Mouse (Mus musculus) frontal cortex, adult (tissue): ENCODE measurements around the gene Serp2.
A peak's percentile ranks its signal among the peaks of the same experiment; 100 is the strongest.

ENCODE experiments used
- ATAC-seq: cut with Nextera tagmentation; 2 replicates; pipeline ENCODE4 v1.9.2; 2017; ENCODE audit warnings: mild to moderate bottlenecking, moderate library complexity, mixed read lengths; ENCODE audit not compliant: low TSS enrichment

Gene Serp2

DNA sequence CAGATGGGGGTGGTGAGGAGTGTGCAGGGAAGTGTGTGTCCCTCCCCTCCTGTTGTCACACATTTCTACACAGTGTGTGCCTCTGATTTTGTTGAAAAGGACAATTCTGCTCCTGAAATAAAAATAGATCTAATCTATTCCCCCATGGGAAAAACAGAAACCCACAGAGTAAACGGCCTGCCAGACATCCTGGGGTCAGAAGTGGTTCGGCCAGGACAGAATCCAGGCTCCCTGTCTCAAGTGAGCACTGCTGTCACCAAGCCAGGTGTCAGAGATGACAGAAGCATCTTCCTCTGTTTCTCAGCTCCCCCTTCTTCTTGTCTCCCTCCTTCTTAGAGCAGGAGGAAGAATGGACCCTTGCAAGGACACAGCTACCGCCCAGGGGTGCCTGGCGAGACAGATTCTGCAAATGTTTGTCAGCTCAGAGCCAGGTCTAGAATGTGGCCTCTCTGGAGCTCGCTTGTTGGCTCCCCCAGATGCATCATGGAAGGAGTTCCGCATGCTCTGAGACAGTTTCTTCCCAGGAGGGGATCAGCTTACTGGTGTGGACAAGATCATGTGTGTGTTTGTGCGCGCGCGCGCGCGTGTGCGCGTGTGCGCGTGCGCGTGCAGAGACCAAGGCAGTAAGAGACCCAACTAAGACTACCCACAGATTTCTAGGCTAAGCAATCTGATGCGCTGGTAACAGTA is 29.5 kb downstream of the Serp2 start:
- ATAC-seq = no peak

- ATAC-seq = no peak
These were observed 30.2 kb downstream of the Serp2 start for GRCm38 (mm10) chr14:76526467-76526866.

DNA sequence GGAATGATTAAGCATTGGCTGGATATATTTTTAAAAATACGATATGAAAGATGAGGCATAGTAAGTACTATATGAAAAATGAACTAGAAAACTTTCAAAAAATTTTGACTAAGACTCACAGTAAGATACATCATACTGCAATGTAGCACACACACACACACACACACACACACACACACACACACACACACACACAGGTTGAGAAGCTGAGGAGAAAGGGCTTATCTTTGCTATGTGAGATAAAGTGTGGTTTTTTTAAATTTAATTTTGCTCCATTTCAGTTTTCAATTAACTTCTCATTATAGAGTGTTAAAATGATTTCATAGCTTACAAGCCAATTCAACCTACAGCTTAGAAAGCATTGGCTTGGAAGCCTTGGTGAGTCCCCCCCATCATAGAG is 33.3 kb downstream of the Serp2 start:
- no peak for ATAC-seq

DNA sequence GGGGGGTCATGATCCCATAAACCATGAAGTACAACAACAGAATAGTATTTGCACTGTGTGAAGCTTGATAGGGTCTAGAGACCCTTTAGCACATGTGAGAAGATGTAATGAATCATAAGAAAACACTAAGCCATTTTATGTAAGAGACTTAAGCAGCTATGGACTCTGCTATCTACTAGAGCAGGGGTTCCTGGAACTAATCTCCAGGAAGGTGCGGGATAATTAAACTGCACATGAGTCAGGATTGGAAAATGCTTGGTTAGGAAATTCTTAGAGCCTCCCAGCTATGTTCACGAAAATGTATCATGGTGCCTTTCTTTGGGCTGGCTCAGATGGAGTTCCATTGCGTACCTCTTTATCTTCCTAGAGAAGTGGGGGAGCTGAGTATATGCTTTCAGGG is 35.4 kb downstream of the Serp2 start:
- ATAC-seq = no peak

- no peak for ATAC-seq
These were observed 36.1 kb downstream of the Serp2 start for GRCm38 (mm10) chr14:76520606-76521005.

- no peak for ATAC-seq
These were observed 38.5 kb downstream of the Serp2 start for GRCm38 (mm10) chr14:76518217-76518616.

GRCm38 (mm10) chr14:76515620-76516019 is 41.1 kb downstream of the Serp2 start:
- ATAC-seq = no peak

DNA sequence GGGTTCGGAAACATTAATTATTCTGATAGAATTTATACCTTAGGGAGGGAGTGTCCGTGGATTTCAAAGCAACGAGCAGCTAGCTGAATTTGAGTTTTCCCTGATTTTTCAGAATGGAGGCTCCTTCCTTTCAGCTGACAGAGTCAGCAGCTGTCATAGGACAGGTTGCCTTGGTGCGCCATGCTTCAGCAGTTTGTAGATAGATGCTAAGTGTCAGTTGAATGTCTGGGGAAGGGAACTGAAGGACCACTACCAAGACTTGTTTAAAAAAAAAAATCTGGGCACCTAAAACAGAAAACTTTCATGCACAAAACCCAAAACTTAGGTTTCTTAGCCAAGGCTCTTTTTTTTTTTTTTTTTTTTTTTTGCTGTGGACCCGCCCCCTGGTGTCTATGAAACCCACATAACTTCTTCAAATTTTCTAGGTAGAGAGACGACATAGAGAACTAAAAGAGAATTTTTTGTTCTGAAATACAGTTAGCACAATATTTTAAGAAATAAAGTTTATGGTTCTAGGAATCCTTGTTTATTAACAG is 42.6 kb downstream of the Serp2 start:
- ATAC-seq = no peak

- no peak for ATAC-seq
These were observed 43.2 kb downstream of the Serp2 start for GRCm38 (mm10) chr14:76513395-76514049.

- ATAC-seq = no peak
These were observed 44.7 kb downstream of the Serp2 start for GRCm38 (mm10) chr14:76511971-76512370.

- ATAC-seq = no peak
These were observed 48.0 kb downstream of the Serp2 start for GRCm38 (mm10) chr14:76508701-76509100.

- ATAC-seq = no peak
These were observed 48.7 kb downstream of the Serp2 start for GRCm38 (mm10) chr14:76507804-76508500.

GRCm38 (mm10) chr14:76507357-76507756 is 49.3 kb downstream of the Serp2 start:
- ATAC-seq = no peak

- no peak for ATAC-seq
These were observed 50.1 kb downstream of the Serp2 start for GRCm38 (mm10) chr14:76506425-76507205.

DNA sequence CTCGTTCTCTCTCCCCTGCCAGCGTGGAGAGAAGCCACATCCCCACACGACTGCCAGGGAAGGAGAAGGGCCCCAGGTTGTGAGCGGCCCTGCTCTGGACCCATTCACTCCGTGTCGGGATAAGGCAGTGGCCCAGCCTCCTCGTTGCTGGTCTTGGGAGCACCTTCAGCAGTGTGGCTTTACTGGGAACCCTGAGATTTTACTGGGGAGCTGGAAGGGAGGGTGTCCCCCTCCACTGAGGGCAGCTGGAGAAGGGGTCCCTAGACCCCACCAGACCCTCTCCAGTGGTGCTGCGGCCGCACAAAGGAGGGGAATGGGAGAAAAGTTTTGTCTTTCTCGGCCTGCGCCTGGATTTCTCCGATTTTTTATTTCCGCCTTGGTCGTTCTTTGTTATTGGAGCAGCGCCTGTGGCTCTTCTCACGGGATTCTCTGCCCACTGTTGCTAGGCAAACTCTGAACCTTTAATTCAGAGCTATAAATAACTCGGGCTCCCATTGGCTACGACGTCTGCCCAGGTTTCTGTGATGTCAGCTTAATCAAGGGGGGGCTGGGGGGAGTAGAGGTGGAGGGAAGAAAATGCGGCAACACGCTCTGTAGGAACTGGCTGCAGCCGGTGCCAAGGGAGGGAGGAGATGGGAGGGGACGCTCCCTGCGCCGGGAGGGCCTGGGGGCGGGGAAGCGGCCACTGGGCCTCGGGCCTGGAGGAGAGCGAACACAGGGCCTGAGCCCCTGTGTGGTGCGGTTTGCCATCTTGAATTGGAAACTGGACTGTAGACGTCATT is 51.1 kb downstream of the Serp2 start:
- peak; percentile 38 for ATAC-seq

DNA sequence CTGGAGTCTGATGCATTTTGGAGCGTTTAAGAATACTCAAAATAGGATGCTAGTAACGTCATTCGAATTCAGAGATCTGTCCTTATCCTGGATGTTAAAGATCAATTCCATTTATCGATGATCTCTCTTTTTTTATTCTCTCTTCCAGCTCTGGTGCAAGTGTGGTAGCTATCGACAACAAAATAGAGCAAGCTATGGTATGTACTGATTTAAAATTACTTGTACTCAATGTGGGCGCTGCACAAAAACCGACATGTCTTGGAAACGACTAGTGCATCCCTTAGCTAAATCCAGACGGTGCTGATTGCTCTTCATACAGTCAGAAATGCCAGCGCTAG is 51.6 kb downstream of the Serp2 start:
- ATAC-seq = no peak

DNA sequence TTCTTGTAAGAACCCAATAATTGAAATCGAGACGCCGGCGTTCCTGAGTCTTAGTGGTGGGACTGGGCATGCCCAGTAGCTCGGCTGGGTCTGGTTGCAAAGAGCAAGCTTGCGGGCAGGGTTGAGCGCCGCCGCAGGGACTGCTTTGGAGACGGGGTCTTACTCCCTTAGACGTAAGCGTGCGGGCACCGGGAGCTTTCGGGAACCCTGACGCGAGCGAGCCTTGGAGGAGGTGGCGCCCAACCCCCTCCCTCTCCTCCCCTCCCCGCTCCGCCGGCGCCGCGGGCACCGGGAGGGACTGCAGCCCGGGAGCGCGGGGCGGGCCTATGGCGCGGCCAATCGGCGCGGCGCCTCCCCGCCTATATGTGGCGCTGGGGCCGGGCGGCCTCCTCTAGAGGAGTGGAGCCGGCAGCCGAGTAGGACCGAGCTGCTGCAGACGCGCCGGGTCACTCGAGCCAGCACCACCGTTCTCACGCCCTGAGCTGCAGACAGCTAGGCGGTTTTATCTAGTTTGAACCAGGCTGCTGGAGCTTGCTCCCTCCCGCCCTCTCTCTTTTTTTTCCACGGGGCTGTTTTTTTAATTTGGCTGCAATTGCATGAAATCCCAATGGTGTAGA is 52.5 kb downstream of the Serp2 start:
- peak; percentile 62 for ATAC-seq

- no peak for ATAC-seq
These were observed 53.3 kb downstream of the Serp2 start for GRCm38 (mm10) chr14:76503231-76503851.

DNA sequence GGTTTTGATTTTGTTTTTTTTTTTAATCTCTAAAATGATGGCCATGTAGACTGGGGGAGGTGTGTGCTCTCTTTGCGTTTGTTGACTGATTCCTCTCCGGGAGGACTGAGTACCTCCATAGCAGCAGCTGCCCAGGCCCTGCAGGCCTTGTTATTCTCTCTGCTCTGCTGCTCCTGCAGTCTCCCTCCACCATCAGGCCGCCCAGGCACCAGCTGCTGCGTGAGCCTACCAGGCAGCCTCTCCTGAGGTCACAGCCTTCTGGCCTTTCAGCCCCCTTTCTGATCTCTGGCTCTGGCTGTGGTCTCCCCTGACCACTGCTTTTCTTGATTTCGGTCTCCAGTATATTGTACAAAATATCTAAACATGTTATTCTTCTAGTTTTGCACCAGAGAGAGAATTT is 56.7 kb downstream of the Serp2 start:
- no peak for ATAC-seq

DNA sequence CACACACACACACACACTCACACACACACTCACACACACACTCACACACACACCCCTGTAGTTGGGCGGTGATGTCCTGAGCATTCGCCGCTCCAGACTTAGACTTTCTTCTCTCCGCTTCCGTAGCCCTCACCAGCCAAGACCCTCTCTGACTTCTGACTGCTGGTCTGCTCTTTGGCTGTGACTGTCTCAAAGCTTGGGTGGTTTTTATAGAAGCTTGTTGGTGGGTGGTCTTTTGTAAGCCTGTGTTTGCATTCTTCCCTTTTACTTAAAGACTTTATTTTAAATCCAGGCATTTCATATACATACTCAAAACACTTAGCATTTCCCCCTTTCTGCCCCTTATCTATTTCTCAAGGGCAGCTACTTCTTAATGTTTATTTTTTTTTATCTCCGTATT is 57.2 kb downstream of the Serp2 start:
- ATAC-seq = no peak
